Mouse (Mus musculus): ENCODE measurements at regions not wholly inside any gene's neighbourhood (a gene's known extent, or its start where the extent isn't known, plus 50 kb on each side); places are given as distances from the start of the nearest gene placed in this dataset.

DNA sequence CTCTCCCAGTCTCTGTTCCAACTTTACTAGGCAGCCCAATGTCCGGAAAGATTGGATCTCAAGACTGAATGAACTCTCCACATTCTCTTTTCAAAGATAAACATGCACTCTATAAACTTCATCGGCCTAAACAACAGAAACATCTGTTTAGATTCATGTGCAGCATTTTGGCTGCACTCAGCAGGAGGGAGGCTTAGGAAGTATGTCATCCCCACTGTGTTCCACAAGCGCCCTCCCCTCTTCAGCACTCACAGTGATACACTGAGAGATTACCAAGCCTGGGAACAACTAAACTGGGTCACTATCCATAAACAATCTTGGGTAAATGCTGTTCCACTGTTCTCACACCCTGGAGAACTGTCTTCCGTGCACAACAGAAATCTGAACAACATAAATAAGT lies 185.5 kb upstream of the Gm11114 start:
- no peak for TF ChIP-seq EP300 (optimal IDR thresholded peaks at IDR 0.05)
- no peak for TF ChIP-seq CTCF (IDR thresholded peaks at IDR 0.05; ENCODE audit: low read depth)

All from stomach, postnatal 0 days (tissue).